Mouse (Mus musculus) stomach, embryonic 15.5 days (tissue): ENCODE results near the gene Synj2. TPM values are rescaled to one million over a fixed set of nuclear protein-coding genes. Genes with fewer than 3 reads are reported as not detected.
A peak's percentile ranks its signal among the peaks of the same experiment; 100 is the strongest.

Experiments used
- ATAC-seq: fragments of 200-750 bp; cut with Nextera tagmentation; 2 replicates; pipeline ENCODE4 v1.8.0; 2017; ENCODE audit warnings: low read depth, moderate number of reproducible peaks, moderate TSS enrichment; ENCODE audit not compliant: insufficient read depth, low FRiP score
- H3K27ac ChIP-seq: fragments of 300-500 bp; sonication (generic); 2 replicates; pipeline ENCODE4 v1.5.1; 2015; ENCODE audit warnings: mild to moderate bottlenecking, inconsistent platforms
- H3K27me3 ChIP-seq: fragments of 300-500 bp; sonication (generic); replicated peaks from 2 replicates; pipeline ENCODE4 v1.6.1; 2015; ENCODE audit warnings: inconsistent platforms
- H3K36me3 ChIP-seq: fragments of 300-500 bp; sonication (generic); 2 replicates; pipeline ENCODE4 v1.6.1; 2015; ENCODE audit warnings: inconsistent platforms
- H3K4me1 ChIP-seq: fragments of 300-500 bp; sonication (generic); 2 replicates; pipeline ENCODE4 v1.6.1; 2015; ENCODE audit warnings: inconsistent platforms
- H3K4me2 ChIP-seq: fragments of 300-500 bp; sonication (generic); 2 replicates; pipeline ENCODE4 v1.6.1; 2015; ENCODE audit warnings: mild to moderate bottlenecking, inconsistent platforms
- H3K4me3 ChIP-seq: fragments of 300-500 bp; sonication (generic); replicated peaks from 2 replicates; pipeline ENCODE4 v1.5.1; 2015; ENCODE audit warnings: inconsistent platforms
- H3K9ac ChIP-seq: fragments of 300-500 bp; sonication (generic); 2 replicates; pipeline ENCODE4 v1.6.1; 2015; ENCODE audit warnings: inconsistent platforms
- H3K9me3 ChIP-seq: fragments of 300-500 bp; sonication (generic); 2 replicates; pipeline ENCODE4 v1.6.1; 2016; ENCODE audit warnings: inconsistent platforms
- WGBS: fragments of 180-500 bp; shearing (Covaris S2); methylation state at CpG from one replicate; pipeline ENCODE4 v1.1.7; 2015; 5-methylcytosine and 5-hydroxymethylcytosine counted together
- polyA plus RNA-seq: library from polyadenylated mRNA; unstranded; fragments of >200 nt; fragmentation: Nextera tagmentation; extraction: Ambion mirVana; gene quantifications from 2 replicates; pipeline ENCODE4 v1.2.1, GENCODE M21; 2015

Synj2 gene
- polyA plus RNA-seq, 1 experiment from 2014 or later = 5.9 TPM

DNA sequence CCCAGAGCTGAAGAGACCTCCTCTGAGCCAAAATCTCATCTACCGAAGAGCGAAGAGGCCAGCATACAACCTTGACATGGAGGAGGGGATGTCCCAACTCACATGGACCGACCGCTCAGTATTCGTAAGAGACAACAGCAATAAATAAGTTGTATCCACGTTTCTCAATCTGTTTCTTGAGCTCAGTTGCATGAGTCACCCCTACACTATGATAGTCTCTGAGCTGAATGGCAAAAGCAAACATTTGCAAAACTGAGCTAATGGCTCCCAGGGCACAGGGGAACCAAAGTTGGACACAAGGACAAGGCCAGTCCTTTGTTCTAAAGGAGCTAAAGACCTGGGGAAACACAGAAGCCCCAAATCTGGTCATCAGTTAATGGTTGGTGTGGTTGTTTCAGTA lies 128.8 kb downstream of the Synj2 start:
- Histone ChIP-seq H3K4me2 (no peak overlapping the region), H3K4me1 (no peaks in the 10 kb centered on the region), H3K27me3 (no peaks in the 10 kb centered on the region), H3K27ac (no peak overlapping the region), H3K9ac (no peak overlapping the region), H3K9me3 (no peaks in the 10 kb centered on the region), H3K36me3 (peaks cover 16% of the 10 kb centered on the region), H3K4me3 (no peak overlapping the region)
- 87% methylated on average over 6 of the region's 6 CpGs for WGBS
- ATAC-seq = no peak

GRCm38 (mm10) chr17:6073405-6073804 lies 132.3 kb downstream of the Synj2 start:
- Histone ChIP-seq H3K4me1 (no peaks in the 10 kb centered on the region), H3K36me3 (no peaks in the 10 kb centered on the region; the same call in 1 of the 2 replicates), H3K9me3 (no peaks in the 10 kb centered on the region), H3K27me3 (no peaks in the 10 kb centered on the region), H3K9ac (no peak overlapping the region), H3K4me2 (no peak overlapping the region), H3K27ac (no peak overlapping the region), H3K4me3 (no peak overlapping the region)
- no peak for ATAC-seq
- WGBS = 73% methylated on average over 7 of the region's 7 CpGs

GRCm38 (mm10) chr17:6079287-6080122 lies 138.4 kb downstream of the Synj2 start, which contains the start of the genes Serac1 and Gtf2h5:
Gene Serac1 (minus strand): TSS chr17:6079741.
Gene Gtf2h5 (plus strand): TSS chr17:6079786.
- peak within 1 kb of the TSS; percentile 90 for H3K27ac ChIP-seq
- under 1% methylated on average over 69 of the region's 70 CpGs for WGBS

GRCm38 (mm10) chr17:6083323-6083890 lies 142.3 kb downstream of the Synj2 start:
- Histone ChIP-seq H3K9me3 (no peaks in the 10 kb centered on the region), H3K4me1 (no peaks in the 10 kb centered on the region), H3K4me3 (no peak overlapping the region), H3K4me2 (no peak overlapping the region), H3K27ac (no peak overlapping the region), H3K36me3 (peaks cover 2% of the 10 kb centered on the region; the same call in 1 of the 2 replicates), H3K9ac (no peak overlapping the region), H3K27me3 (no peaks in the 10 kb centered on the region)
- ATAC-seq = no peak
- WGBS = 81% methylated on average over 5 of the region's 5 CpGs

More at GRCm38 (mm10) chr17:6079287-6080122, 138.4 kb downstream of the Synj2 start, which contains the start of the genes Serac1 and Gtf2h5:
- peak within 1 kb of the TSS; percentile 74 for H3K4me3 ChIP-seq
- H3K4me1 ChIP-seq = no peaks in the 10 kb centered on the region
- H3K36me3 ChIP-seq = peaks cover 2% of the 10 kb centered on the region; the same call in 1 of the 2 replicates
- no peaks in the 10 kb centered on the region for H3K9me3 ChIP-seq
- H3K4me2 ChIP-seq = peak within 1 kb of the TSS; percentile 71
- H3K9ac ChIP-seq = peak within 1 kb of the TSS; percentile 81
- no peaks in the 10 kb centered on the region for H3K27me3 ChIP-seq
- peak; percentile 96 for ATAC-seq

DNA sequence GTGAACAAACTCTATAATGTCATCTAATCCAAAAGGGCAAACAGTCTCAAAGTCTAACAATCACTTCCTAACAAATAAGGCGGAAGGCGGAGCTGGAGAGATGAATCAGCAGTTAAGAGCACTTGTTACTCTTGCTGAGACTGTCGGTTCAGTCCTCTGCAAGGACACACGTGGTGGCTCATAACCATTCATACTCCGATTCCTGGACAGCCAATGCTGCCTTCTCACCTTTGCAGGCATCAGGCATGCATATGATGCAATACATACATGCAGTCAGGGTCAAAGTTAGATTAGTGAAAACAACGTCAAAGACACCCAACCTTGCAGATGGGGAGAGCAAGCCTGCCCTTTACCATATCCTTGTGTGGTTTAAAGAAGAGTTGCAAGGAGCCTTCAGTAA lies 150.5 kb downstream of the Synj2 start:
- no peak overlapping the region for H3K9ac ChIP-seq
- no peaks in the 10 kb centered on the region for H3K36me3 ChIP-seq
- no peaks in the 10 kb centered on the region for H3K9me3 ChIP-seq
- no peak overlapping the region for H3K4me3 ChIP-seq
- H3K4me2 ChIP-seq = no peak overlapping the region
- H3K27ac ChIP-seq = no peak overlapping the region
- ATAC-seq = no peak
- H3K27me3 ChIP-seq = no peaks in the 10 kb centered on the region
- WGBS = 81% methylated on average over 6 of the region's 6 CpGs
- H3K4me1 ChIP-seq = no peaks in the 10 kb centered on the region

Other genes starting within 250 kb of the Synj2 start
- gene Snx9, start 100.0 kb upstream of the Synj2 start, polyA plus RNA-seq = 37.5 and 42.8 TPM in 2 replicates
- 4.4 and 4.5 TPM in 2 replicates for gene Serac1, start 138.5 kb downstream of the Synj2 start, polyA plus RNA-seq
- 163 and 172 TPM in 2 replicates for gene Gtf2h5, start 138.5 kb downstream of the Synj2 start, polyA plus RNA-seq
- gene Tulp4, start 165.2 kb downstream of the Synj2 start, polyA plus RNA-seq = 89.6 and 114 TPM in 2 replicates